Mouse (Mus musculus) lung, embryonic 16.5 days (tissue): ENCODE results near the gene Arhgap15. TPM values are rescaled to one million over a fixed set of nuclear protein-coding genes. Genes with fewer than 3 reads are reported as not detected.

Experiments used
- ATAC-seq: fragments of 200-750 bp; cut with Nextera tagmentation; 2 replicates; pipeline ENCODE4 v1.8.0; 2017; ENCODE audit warnings: low read depth, mild to moderate bottlenecking, moderate library complexity
- H3K27ac ChIP-seq: fragments of 300-500 bp; sonication (generic); 2 replicates; pipeline ENCODE4 v1.5.1; 2014; ENCODE audit warnings: mild to moderate bottlenecking, control low read depth, low read length
- H3K27me3 ChIP-seq: fragments of 300-500 bp; sonication (generic); 2 replicates; pipeline ENCODE4 v1.6.1; 2014; ENCODE audit warnings: low read depth, low read length, mixed read lengths; ENCODE audit not compliant: control insufficient read depth, insufficient read depth
- H3K36me3 ChIP-seq: fragments of 300-500 bp; sonication (generic); 2 replicates; pipeline ENCODE4 v1.6.1; 2014; ENCODE audit warnings: low read length; ENCODE audit not compliant: control insufficient read depth, insufficient read depth
- H3K4me1 ChIP-seq: fragments of 300-500 bp; sonication (generic); replicated peaks from 2 replicates; pipeline ENCODE4 v1.6.1; 2014; ENCODE audit warnings: low read length, mixed read lengths; ENCODE audit not compliant: control insufficient read depth, insufficient read depth
- H3K4me2 ChIP-seq: fragments of 300-500 bp; sonication (generic); 2 replicates; pipeline ENCODE4 v1.6.1; 2014; ENCODE audit warnings: low read depth, low read length, control low read depth
- H3K4me3 ChIP-seq: fragments of 300-500 bp; sonication (generic); 2 replicates; pipeline ENCODE4 v1.5.1; 2014; ENCODE audit warnings: mild to moderate bottlenecking, low read length, control low read depth
- H3K9ac ChIP-seq: fragments of 300-500 bp; sonication (generic); 2 replicates; pipeline ENCODE4 v1.6.1; 2014; ENCODE audit warnings: low read length, control low read depth
- H3K9me3 ChIP-seq: fragments of 300-500 bp; sonication (generic); 2 replicates; pipeline ENCODE4 v1.6.1; 2016; ENCODE audit warnings: low read length; ENCODE audit not compliant: control insufficient read depth
- WGBS: fragments of 180-500 bp; shearing (Covaris S2); extraction: QIAGEN DNeasy Blood & Tissue Kit; methylation state at CpG from one replicate; pipeline ENCODE4 v1.1.7; 2014; 5-methylcytosine and 5-hydroxymethylcytosine counted together
- polyA plus RNA-seq: library from polyadenylated mRNA; unstranded; fragments of >200 nt; fragmentation: Nextera tagmentation; extraction: Ambion mirVana; gene quantifications from 2 replicates; pipeline ENCODE4 v1.2.1, GENCODE M21; 2015

Arhgap15 gene
- polyA plus RNA-seq, 1 experiment from 2014 or later, result 2.1 TPM

DNA sequence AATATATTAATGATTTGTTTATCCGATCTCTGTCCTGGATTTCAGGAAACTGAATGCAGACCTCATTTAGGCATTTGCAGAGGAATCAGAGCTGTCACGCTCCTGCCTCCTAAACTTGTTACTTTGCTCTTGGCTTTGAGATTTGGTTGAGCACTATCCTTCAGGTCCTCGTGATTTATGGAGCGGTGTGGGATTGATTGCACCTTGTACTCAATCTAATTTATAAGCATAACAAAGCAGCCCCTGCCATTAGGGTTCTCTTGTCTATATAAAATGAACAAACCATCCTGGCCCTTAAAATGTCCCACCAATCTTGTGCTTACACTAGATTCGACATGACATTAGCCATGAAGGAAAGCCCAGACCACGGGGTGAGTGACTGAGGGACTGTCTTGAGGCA, 43.0 kb downstream of the Arhgap15 start:
- Histone ChIP-seq H3K27ac (no peak overlapping the region; the same call in 1 of the 2 replicates), H3K36me3 (no peaks in the 10 kb centered on the region)
- ATAC-seq, result no peak

DNA sequence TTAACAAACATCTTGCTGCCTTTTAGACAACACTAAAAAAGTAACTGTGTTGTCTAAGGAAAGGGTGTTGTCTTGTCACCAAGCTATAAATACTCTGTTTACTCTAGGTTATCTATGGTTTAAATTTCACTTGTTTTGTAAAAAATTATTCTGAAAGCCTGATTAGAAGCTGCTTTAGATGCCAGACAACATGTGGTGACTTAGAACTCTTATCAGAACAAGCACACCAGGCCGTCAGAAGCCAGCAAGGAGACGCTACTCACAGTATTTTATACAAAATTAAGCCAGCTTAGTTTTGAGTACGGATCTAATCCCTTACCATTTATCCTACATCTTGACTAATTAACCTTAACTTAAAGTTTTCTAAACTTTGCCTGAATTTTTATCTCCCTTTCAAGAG, 44.5 kb downstream of the Arhgap15 start:
- Histone ChIP-seq H3K4me1 (peaks cover 14% of the 10 kb centered on the region), H3K9ac (no peak overlapping the region), H3K27ac (no peak overlapping the region), H3K36me3 (no peaks in the 10 kb centered on the region), H3K9me3 (no peaks in the 10 kb centered on the region), H3K4me3 (no peak overlapping the region), H3K27me3 (no peaks in the 10 kb centered on the region), H3K4me2 (no peak overlapping the region)
- no peak for ATAC-seq
- WGBS, result 58% methylated on average over 3 of the region's 3 CpGs

More for the DNA sequence above, 43.0 kb downstream of the Arhgap15 start:
- H3K4me2 ChIP-seq, result no peak overlapping the region
- no peak overlapping the region for H3K4me3 ChIP-seq
- no peaks in the 10 kb centered on the region for H3K9me3 ChIP-seq
- 50% methylated on average over 6 of the region's 6 CpGs for WGBS
- no peaks in the 10 kb centered on the region for H3K27me3 ChIP-seq
- H3K4me1 ChIP-seq, result peaks cover 14% of the 10 kb centered on the region
- no peak overlapping the region for H3K9ac ChIP-seq

DNA sequence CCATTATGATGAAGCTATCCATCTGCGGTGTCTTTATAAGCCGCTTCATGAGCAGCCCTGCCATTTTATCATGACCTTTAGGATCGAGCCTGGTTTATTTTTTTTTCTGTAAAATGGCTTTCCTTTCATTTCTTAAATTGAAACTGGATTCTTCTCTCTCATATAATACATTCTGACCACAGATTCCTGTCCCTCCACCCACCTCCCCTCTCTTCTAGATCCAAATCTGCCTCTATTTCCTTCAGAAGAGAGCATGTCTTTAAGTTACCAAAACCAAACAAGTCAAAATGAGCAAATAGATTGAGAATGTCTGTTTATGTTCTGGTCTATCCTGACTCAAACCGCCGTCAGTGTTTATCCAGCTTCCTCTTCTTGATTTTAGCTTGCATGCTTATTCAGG, 46.1 kb downstream of the Arhgap15 start:
- Histone ChIP-seq H3K4me3 (no peak overlapping the region), H3K9me3 (no peaks in the 10 kb centered on the region), H3K36me3 (no peaks in the 10 kb centered on the region), H3K9ac (no peak overlapping the region), H3K4me2 (no peak overlapping the region), H3K4me1 (peaks cover 8% of the 10 kb centered on the region; the same call in 1 of the 2 replicates), H3K27me3 (no peaks in the 10 kb centered on the region), H3K27ac (no peak overlapping the region)
- ATAC-seq, result no peak
- WGBS, result 69% methylated on average over 5 of the region's 5 CpGs

DNA sequence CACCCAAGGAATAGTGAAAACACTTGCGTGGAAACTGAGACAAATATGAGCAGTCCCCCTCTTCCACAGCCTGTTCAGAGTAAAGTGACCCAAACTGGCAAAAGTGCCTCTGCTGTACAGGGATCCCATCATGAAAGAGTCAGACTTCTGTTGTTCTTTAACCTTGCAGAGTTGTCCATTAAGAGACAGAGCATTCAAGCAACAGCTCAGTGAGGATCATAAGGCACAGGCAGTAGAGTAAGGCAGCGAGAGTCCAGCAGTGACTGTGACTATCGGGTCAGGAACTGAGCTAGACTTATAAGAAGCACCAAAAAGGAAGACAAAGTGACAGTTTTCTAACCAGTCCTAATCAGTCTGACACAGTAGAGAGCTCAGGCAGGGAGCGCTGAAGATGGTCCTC, 47.8 kb downstream of the Arhgap15 start:
- Histone ChIP-seq H3K4me1 (peaks cover 6% of the 10 kb centered on the region; the same call in 1 of the 2 replicates), H3K4me2 (no peak overlapping the region), H3K9ac (no peak overlapping the region), H3K27ac (no peak overlapping the region), H3K9me3 (no peaks in the 10 kb centered on the region), H3K36me3 (no peaks in the 10 kb centered on the region), H3K4me3 (no peak overlapping the region), H3K27me3 (no peaks in the 10 kb centered on the region)
- ATAC-seq, result no peak
- WGBS, result 83% methylated on average over 4 of the region's 4 CpGs

DNA sequence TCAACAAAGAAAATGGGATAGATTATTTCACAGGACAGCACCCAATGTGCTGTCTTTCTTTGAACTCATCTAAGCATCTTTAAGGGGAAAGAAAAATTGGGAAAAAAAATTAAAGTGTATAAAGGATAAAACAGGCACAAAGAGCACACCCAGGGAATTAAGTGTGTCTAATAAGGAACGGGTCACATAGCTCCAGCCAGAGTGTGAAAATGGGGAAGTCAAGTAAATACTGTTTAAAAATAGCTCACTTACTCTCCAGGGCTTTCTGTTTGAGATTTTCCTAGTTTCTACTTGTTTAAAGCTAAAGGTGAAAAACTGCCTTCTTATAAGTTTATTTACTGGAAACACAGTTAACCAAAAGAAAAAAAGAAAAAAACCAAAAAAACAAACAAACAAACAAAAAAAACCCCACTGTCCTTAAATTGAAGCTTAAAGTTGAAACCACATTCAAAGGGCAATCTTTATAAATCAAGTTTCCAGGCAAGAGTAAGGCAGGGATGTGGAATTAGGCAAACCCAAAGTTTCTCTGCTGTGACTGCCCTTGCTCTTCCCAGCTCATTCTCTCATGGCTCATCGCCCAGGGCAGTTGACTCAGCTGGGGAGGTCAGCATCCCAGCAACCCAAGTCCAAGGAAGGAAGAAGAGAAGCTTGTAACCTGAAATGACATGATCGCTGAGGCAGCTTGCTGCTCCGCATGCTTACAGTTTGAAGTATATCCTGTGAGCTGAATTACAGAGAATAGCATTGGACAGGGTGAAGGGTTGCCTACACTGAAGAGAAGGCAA, 57.5 kb downstream of the Arhgap15 start:
- no peak for ATAC-seq
- 66% methylated on average over 4 of the region's 4 CpGs for WGBS

DNA sequence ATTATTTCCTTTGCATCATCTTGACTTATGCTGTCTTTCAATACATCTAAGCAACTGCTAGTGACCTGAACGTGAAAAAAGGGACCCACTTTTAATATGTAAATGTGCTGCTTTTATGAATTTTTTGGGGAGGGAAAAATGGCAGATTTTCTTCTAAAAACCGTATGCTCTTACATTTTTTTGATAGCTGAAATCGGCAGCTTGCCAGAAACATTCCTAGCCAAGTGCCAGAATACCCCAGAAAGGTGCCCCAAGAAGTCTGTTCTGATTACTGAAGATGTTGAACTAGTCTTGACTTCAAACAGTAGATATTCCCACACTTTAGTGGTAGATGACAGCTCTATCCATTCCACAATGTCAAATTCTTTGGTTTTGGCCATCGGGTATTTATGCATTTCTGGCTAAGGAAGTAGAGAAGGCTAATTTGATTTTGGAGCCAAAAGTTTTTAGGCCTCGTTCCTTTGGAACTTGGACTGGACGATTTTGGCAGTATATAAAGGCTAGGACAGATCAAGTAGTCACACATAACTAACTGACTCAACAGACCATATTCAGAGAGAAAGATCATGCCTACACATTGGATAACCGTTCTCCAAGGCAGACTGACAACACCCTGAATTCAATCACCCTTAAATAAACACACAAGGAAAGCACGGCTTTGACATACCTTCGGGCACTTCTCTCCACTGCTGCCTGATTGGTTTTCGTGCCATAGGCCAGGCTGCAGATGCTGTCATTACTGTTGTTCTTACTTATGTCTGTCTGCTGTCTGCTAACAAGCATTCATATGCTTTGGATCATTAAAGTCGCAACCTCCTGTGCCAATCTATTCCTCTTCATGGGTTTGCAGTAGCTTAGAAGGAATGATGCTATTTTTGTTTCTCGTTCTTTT, 67.5 kb downstream of the Arhgap15 start:
- H3K9ac ChIP-seq, result no peak overlapping the region

More for the DNA sequence above, 57.5 kb downstream of the Arhgap15 start:
- H3K4me3 ChIP-seq, result no peak overlapping the region
- H3K4me2 ChIP-seq, result no peak overlapping the region
- H3K4me1 ChIP-seq, result no peaks in the 10 kb centered on the region
- no peak overlapping the region for H3K27ac ChIP-seq
- no peaks in the 10 kb centered on the region for H3K27me3 ChIP-seq
- H3K36me3 ChIP-seq, result no peaks in the 10 kb centered on the region
- H3K9ac ChIP-seq, result no peak overlapping the region
- no peaks in the 10 kb centered on the region for H3K9me3 ChIP-seq

DNA sequence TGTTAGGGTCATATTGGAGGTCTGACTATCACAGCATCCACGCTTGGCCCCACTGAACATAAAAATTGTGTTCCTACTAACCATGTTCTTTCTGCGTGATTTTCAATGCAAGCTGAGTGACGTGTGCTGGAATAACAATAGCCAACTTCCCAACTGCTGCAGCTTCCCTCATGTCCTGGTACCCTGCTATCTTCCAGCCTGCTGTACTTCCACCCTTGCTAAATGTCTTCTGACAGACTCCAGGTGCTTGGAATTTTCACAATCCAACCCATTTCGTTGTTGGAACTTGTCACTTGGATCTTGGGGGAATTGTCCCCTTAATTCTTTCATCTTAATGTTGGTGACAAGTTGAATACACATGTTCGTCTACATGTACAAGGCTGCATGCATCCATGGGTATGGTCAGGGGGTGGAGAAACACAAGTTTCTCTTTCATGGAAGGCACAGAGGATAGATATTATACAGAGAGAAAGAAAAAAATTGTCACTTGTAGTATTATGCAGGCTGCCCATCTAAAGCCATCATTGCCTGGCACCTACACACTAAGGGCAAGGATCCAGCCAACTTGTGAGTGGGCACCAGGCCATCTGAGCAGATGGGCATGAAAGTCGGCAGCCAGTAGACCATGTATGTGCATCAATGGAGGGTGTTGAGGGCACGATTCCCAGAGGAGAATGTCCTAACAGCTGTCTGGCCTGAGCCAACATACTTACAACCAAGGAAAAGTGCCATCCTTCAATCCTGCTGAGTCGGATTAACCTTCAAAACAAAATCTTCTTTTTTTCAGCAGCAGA, 68.4 kb downstream of the Arhgap15 start:
- no peaks in the 10 kb centered on the region for H3K9me3 ChIP-seq
- no peak overlapping the region for H3K4me2 ChIP-seq
- H3K4me3 ChIP-seq, result no peak overlapping the region
- no peaks in the 10 kb centered on the region for H3K36me3 ChIP-seq
- no peak for ATAC-seq
- no peak overlapping the region for H3K9ac ChIP-seq
- H3K27me3 ChIP-seq, result no peaks in the 10 kb centered on the region
- WGBS, result 83% methylated on average over 8 of the region's 8 CpGs
- no peak overlapping the region for H3K27ac ChIP-seq
- peaks cover 2% of the 10 kb centered on the region; the same call in 1 of the 2 replicates for H3K4me1 ChIP-seq

More for the DNA sequence above, 67.5 kb downstream of the Arhgap15 start:
- H3K27me3 ChIP-seq, result no peaks in the 10 kb centered on the region
- no peak overlapping the region for H3K4me2 ChIP-seq
- ATAC-seq, result no peak
- H3K27ac ChIP-seq, result no peak overlapping the region
- WGBS, result 59% methylated on average over 12 of the region's 12 CpGs
- peaks cover 2% of the 10 kb centered on the region; the same call in 1 of the 2 replicates for H3K4me1 ChIP-seq
- no peaks in the 10 kb centered on the region for H3K36me3 ChIP-seq
- no peak overlapping the region for H3K4me3 ChIP-seq
- no peaks in the 10 kb centered on the region for H3K9me3 ChIP-seq

DNA sequence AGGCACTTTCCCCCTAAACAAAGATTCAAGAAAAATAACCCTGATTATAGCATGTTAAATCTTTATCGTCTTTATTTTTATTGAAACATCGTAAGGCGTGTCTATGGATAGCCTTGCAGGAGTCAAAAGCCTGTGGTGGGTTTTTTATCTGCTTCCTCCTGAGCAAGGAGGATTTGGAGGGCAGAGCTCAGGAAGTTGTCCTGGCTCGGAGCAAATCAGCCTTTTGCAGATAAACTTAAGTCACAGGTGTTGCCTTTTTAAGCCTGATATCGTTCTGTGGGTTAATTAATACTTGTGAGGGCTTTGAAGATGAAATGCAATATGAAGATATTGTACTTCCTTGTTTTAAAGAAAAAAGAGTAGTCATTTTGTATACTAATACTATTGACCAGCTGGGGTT, 87.3 kb downstream of the Arhgap15 start:
- Histone ChIP-seq H3K36me3 (no peaks in the 10 kb centered on the region), H3K27ac (no peak overlapping the region), H3K27me3 (no peaks in the 10 kb centered on the region), H3K4me3 (no peak overlapping the region), H3K9ac (no peak overlapping the region), H3K4me2 (no peak overlapping the region), H3K9me3 (no peaks in the 10 kb centered on the region), H3K4me1 (no peaks in the 10 kb centered on the region)
- 73% methylated on average over 5 of the region's 5 CpGs for WGBS
- no peak for ATAC-seq
